Mouse (Mus musculus) midbrain, embryonic 16.5 days (tissue): Measurements from ENCODE around the gene Ptprn2. TPM values are rescaled to one million over a fixed set of nuclear protein-coding genes. Genes with fewer than 3 reads are reported as not detected.
"Not testable (repeated sequence)": the region's sequence is repeated elsewhere in the genome, so short reads cannot be mapped to it uniquely, and the experiment has no call there.

Source experiments
- ATAC-seq: fragments of 200-750 bp; cut with Nextera tagmentation; 2 replicates; pipeline ENCODE4 v1.8.0; 2017; ENCODE audit warnings: moderate TSS enrichment
- H3K27ac ChIP-seq: fragments of 300-500 bp; sonication (generic); 2 replicates; pipeline ENCODE4 v1.5.1; 2014; ENCODE audit warnings: mild to moderate bottlenecking, low read length, mixed read lengths
- H3K27me3 ChIP-seq: fragments of 300-500 bp; sonication (generic); 2 replicates; pipeline ENCODE4 v1.6.1; 2014; ENCODE audit warnings: low read depth, low read length, mixed read lengths; ENCODE audit not compliant: control insufficient read depth, insufficient read depth
- H3K36me3 ChIP-seq: fragments of 300-500 bp; sonication (generic); 2 replicates; pipeline ENCODE4 v1.6.1; 2014; ENCODE audit warnings: mild to moderate bottlenecking, low read length, moderate library complexity, mixed read lengths; ENCODE audit not compliant: control insufficient read depth, insufficient read depth
- H3K4me1 ChIP-seq: fragments of 300-500 bp; sonication (generic); 2 replicates; pipeline ENCODE4 v1.6.1; 2014; ENCODE audit warnings: mild to moderate bottlenecking, low read length, mixed read lengths; ENCODE audit not compliant: control insufficient read depth, insufficient read depth
- H3K4me2 ChIP-seq: fragments of 300-500 bp; sonication (generic); 2 replicates; pipeline ENCODE4 v1.6.1; 2014; ENCODE audit warnings: mild to moderate bottlenecking, low read length, mixed read lengths
- H3K4me3 ChIP-seq: fragments of 300-500 bp; sonication (generic); 2 replicates; pipeline ENCODE4 v1.5.1; 2014; ENCODE audit warnings: low read depth, mild to moderate bottlenecking, low read length, moderate library complexity, mixed read lengths
- H3K9ac ChIP-seq: fragments of 300-500 bp; sonication (generic); 2 replicates; pipeline ENCODE4 v1.6.1; 2014; ENCODE audit warnings: low read depth, low read length, mixed read lengths
- H3K9me3 ChIP-seq: fragments of 300-500 bp; sonication (generic); replicated peaks from 2 replicates; pipeline ENCODE4 v1.6.1; 2014; ENCODE audit warnings: mild to moderate bottlenecking, low read length, mixed read lengths; ENCODE audit not compliant: control insufficient read depth, poor library complexity, severe bottlenecking
- WGBS: fragments of 180-500 bp; shearing (Covaris S2); extraction: QIAGEN DNeasy Blood & Tissue Kit; methylation state at CpG from one replicate; pipeline ENCODE4 v1.1.7; 2014; 5-methylcytosine and 5-hydroxymethylcytosine counted together
- polyA plus RNA-seq: library from polyadenylated mRNA; unstranded; fragments of >200 nt; fragmentation: Nextera tagmentation; extraction: Ambion mirVana; gene quantifications from 2 replicates; pipeline ENCODE4 v1.2.1, GENCODE M21; 2015

The Ptprn2 gene
- polyA plus RNA-seq, 1 experiment from 2014 or later: 15.6 TPM

DNA sequence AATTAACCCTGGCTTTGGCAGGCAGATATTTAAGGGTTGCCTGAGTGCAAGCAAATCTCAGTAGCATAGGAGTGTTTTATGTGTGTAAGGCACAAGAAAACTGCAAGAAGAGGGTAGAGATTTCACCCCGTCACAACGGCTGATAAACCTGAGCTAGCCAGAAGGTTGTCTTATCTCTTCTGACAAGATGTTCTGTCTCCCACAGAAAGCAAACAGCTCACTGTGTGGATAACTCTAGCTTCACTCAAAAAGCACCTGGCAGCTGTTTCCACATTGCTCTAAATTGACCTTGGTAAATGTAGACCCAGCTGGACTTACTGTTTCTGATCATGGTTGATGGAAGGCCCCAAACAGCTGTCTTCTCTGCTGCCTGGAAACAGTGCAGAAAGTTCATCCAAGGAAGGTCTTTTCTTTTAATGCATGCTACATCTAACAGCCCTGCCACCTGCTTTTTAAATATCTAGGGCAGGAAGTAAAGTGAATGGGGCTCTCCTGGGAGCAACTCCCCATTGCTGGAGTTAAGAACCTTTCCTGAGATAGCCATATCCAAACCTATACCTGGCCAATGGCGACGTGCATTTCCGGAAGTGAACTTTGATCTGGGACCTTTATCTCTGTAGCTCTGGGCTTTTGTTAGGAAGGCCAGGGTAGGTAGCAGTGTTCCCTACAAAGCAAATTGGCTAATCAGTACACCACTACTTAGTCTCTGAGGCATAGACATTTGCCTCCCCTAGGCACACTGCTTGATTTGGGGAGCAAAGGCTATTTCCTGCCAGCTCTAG lies 5.2 kb downstream of the Ptprn2 start:
- H3K9ac ChIP-seq: no peak overlapping the region
- WGBS: 87% methylated on average over 5 of the region's 5 CpGs
- no peaks in the 10 kb centered on the region for H3K36me3 ChIP-seq
- H3K27me3 ChIP-seq: no peaks in the 10 kb centered on the region
- H3K9me3 ChIP-seq: no peaks in the 10 kb centered on the region
- no peak overlapping the region for H3K4me2 ChIP-seq
- H3K4me1 ChIP-seq: peaks cover 17% of the 10 kb centered on the region
- no peak for ATAC-seq
- no peak overlapping the region for H3K27ac ChIP-seq
- no peak overlapping the region for H3K4me3 ChIP-seq

DNA sequence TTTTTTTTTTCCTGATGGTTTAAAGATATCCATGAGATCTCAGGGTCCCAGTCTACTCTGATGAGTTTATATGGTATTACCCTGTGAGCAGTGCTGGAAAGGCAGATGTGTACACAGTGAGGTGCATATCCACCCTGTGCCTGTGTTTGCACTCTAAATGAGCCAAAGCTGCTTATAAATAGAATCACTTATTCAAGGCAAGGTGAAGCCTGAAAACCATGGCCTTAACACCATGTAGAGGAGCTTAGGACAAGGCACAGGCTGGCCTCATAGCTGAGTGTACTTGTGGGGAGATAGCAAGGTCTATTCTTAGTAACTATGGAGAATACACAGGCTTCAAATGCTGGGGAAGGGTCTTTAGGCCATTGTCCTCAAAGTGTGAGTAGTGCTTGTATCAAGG lies 13.1 kb downstream of the Ptprn2 start:
- ATAC-seq: no peak
- Histone ChIP-seq H3K4me2 (no peak overlapping the region), H3K36me3 (no peaks in the 10 kb centered on the region), H3K27ac (no peak overlapping the region), H3K9ac (no peak overlapping the region), H3K4me1 (no peaks in the 10 kb centered on the region), H3K4me3 (no peak overlapping the region), H3K27me3 (no peaks in the 10 kb centered on the region), H3K9me3 (no peaks in the 10 kb centered on the region)

DNA sequence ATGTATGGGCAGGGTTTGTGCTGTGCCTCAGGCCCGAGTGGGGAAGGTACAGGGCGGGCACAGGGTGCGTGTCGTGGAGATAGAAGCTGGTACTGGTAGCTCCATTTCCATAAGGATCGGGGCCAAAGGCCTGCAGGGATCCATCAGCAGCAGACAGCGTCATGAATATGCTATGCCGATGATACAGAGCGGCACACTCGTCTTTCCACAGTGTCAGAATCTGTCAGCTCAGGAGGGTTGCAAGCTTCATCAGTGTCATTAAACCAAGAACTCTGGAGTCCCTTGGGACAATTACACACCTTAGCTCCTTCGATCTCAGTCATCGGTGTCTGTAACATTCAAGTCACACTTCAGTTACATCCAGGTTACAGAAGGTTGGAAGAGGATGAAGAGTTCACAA lies 15.1 kb downstream of the Ptprn2 start:
- Histone ChIP-seq H3K36me3 (no peaks in the 10 kb centered on the region), H3K27me3 (no peaks in the 10 kb centered on the region), H3K4me3 (no peak overlapping the region), H3K4me2 (no peak overlapping the region), H3K4me1 (no peaks in the 10 kb centered on the region), H3K9me3 (no peaks in the 10 kb centered on the region), H3K27ac (no peak overlapping the region), H3K9ac (no peak overlapping the region)
- 83% methylated on average over 11 of the region's 11 CpGs for WGBS
- peak; percentile 28; the same call in 1 of the 2 replicates for ATAC-seq

DNA sequence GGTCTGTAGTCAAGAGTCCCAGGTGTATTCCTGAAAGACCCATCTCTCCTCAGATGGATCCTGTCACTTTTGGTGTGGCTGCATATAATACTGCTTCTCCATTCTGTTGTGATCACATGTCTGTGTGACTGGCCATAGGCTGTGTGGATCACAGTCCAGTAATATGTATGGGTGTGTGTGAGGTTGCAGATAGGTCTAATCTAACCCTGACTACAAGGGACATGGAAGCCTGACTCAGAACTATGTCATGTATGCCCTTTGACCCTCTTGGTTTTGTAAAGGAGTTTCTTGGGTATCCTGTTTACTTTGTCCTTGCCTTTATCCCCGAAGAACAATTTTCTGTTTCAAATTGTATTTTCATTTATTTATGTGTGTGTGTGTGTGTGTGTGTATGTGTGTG lies 27.0 kb downstream of the Ptprn2 start:
- WGBS: 100% methylated on average over 1 of the region's 1 CpGs
- Histone ChIP-seq H3K27ac (no peak overlapping the region), H3K4me2 (no peak overlapping the region), H3K4me3 (no peak overlapping the region), H3K9me3 (no peaks in the 10 kb centered on the region), H3K9ac (no peak overlapping the region), H3K27me3 (no peaks in the 10 kb centered on the region), H3K4me1 (no peaks in the 10 kb centered on the region), H3K36me3 (no peaks in the 10 kb centered on the region)
- no peak for ATAC-seq

DNA sequence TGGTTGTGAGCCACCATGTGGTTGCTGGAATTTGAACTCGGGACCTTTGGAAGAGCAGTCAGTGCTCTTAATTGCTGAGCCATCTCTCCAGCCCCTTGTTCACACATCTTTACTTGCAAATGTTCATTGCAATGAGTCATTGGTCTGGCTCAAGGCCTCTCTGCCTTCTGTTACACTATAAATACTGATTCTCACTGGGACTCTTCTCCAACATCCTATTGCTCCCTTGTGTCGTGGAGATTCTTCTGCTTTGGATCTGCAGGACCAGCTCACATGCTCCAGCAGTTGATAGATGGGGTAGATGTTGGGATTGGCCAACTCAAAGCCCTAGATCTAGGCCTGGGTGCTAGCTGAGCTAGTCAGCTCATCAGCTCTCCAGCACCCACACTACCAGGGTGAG lies 28.3 kb downstream of the Ptprn2 start:
- H3K36me3 ChIP-seq, H3K9me3 ChIP-seq, H3K27ac ChIP-seq, H3K4me2 ChIP-seq, H3K9ac ChIP-seq, H3K4me3 ChIP-seq, ATAC-seq, H3K27me3 ChIP-seq, H3K4me1 ChIP-seq: not testable (repeated sequence)
- WGBS: 79% methylated on average over 2 of the region's 2 CpGs

DNA sequence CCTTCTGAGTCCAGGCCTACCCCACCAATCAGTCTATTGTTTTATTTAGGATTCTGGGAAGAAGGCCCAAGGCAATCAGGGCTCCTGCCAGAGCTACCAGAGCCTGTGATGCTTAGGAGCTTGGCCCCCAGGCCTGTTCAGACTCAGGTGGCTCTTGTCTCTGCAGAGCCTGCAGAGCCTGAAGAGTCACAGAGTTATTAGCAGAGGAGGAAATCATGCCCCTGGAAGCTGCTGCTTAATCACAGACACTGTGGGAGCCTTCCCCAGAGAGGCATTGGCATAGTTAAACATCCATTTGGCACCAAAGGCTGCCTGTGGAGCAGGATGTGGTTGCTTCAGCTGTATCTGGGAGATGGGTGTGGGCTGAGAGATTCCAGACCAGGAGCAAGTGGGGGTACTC lies 30.3 kb downstream of the Ptprn2 start:
- no peaks in the 10 kb centered on the region for H3K36me3 ChIP-seq
- H3K4me2 ChIP-seq: no peak overlapping the region
- no peaks in the 10 kb centered on the region for H3K4me1 ChIP-seq
- no peak overlapping the region for H3K4me3 ChIP-seq
- H3K27me3 ChIP-seq: no peaks in the 10 kb centered on the region
- no peak overlapping the region for H3K9ac ChIP-seq
- H3K27ac ChIP-seq: no peak overlapping the region
- ATAC-seq: no peak
- H3K9me3 ChIP-seq: no peaks in the 10 kb centered on the region

DNA sequence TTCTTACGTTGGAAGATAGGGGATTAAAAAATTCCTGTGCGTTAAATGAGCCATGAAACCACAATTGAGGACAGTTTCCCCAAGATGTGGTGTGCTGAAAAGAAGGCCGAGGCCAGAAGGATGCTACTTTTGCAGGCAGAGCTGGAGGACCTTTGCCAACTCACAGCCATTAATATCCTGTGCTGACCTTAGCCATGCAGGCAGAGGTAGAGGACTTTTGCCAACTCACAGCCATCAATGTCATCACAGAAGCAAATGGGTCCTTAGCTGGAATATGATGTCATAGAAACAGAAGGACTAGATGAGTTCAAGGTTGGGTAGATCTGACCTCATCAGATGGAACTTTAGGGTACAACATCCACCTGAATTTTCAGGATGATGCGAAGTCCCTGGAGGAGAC lies 43.3 kb downstream of the Ptprn2 start:
- Histone ChIP-seq H3K9ac (no peak overlapping the region), H3K9me3 (no peaks in the 10 kb centered on the region), H3K27me3 (no peaks in the 10 kb centered on the region), H3K4me1 (no peaks in the 10 kb centered on the region), H3K4me3 (no peak overlapping the region), H3K27ac (no peak overlapping the region), H3K36me3 (0 out of 2 replicates have a peak, but pooled peaks cover 2% of the 10 kb centered on the region), H3K4me2 (no peak overlapping the region)
- no peak for ATAC-seq
- WGBS: 82% methylated on average over 4 of the region's 4 CpGs

DNA sequence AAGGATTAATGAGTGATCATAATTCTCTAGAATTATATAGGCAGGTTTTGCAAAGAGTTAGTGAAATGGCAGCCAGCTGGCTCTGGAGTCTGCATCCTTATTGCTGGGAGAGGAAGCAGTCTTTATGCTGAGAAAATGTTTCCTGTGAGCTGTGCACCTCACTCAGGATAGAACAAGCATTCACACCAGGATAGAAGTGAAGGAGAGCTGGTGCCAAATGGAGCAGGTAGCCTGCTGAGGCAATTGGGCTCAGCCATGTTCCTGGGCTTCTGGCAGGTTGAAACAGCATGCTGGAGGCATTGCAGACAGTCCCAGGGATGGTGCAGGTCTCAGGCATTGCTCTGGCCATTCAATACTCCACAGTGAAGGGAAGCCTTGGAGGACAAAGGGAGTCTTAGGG lies 47.8 kb downstream of the Ptprn2 start:
- Histone ChIP-seq H3K36me3 (peaks cover 5% of the 10 kb centered on the region; the same call in 1 of the 2 replicates), H3K4me1 (no peaks in the 10 kb centered on the region), H3K9ac (no peak overlapping the region), H3K4me2 (no peak overlapping the region), H3K4me3 (no peak overlapping the region), H3K27ac (no peak overlapping the region), H3K9me3 (no peaks in the 10 kb centered on the region), H3K27me3 (no peaks in the 10 kb centered on the region)
- no peak for ATAC-seq

DNA sequence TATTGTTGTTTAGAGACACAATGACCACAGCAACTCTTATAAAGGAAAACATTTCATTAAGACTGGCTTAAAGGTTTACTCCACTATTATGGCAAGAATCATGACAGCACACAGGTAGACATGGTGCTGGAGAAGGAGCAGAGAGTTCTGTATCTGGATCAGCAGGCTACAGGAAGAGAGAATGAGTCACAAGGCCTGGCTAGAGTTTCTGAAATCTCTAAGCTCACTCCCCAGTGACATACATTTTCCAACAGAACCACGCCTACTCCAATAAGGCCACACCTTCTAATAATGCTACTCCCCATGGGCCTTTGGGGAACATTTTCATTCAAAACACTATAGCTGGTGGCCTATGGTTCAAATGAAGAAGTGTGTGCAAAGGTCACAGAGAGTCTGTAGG lies 53.8 kb downstream of the Ptprn2 start:
- Histone ChIP-seq H3K36me3 (peaks cover 2% of the 10 kb centered on the region; the same call in 1 of the 2 replicates), H3K4me2 (no peak overlapping the region), H3K27ac (no peak overlapping the region), H3K27me3 (no peaks in the 10 kb centered on the region), H3K4me1 (no peaks in the 10 kb centered on the region), H3K9me3 (no peaks in the 10 kb centered on the region), H3K9ac (no peak overlapping the region), H3K4me3 (no peak overlapping the region)
- 100% methylated on average over 1 of the region's 1 CpGs for WGBS
- ATAC-seq: no peak
